Mouse (Mus musculus): ENCODE data around the gene Hbp1.

Hbp1 gene
- long read RNA-seq, experiment 1, transcript Hbp1-202 (11 exons, 3,142 nt) = major isoform, 29 of 45 reads
- long read RNA-seq, experiment 1, partial matches to known transcripts = 9 of 45 reads
- long read RNA-seq, experiment 1, other reads (novel, unspliced or antisense) = 4 of 45 reads
- long read RNA-seq, experiment 2, transcript Hbp1-202 (11 exons, 3,142 nt) = major isoform, 23 of 37 reads
- long read RNA-seq, experiment 2, partial matches to known transcripts = 9 of 37 reads
- long read RNA-seq, experiment 2, other reads (novel, unspliced or antisense) = 3 of 37 reads

- intact Hi-C loops (cut with DNase I) = no loop called here
Measured at GRCm38 (mm10) chr12:31949759-31950658, at the start of gene Hbp1. Hbp1 (minus strand) TSS chr12:31950535.

GRCm38 (mm10) chr12:31998706-31999105 lies 48.4 kb upstream of the Hbp1 start:
- intact Hi-C loops (cut with DNase I) = no loop called here

GRCm38 (mm10) chr12:31997328-31997878 lies 47.1 kb upstream of the Hbp1 start:
- intact Hi-C loops (cut with DNase I) = no loop called here

- intact Hi-C loops (cut with DNase I) = no loop called here
Measured at GRCm38 (mm10) chr12:31996877-31997276, 46.5 kb upstream of the Hbp1 start.

- intact Hi-C loops (cut with DNase I) = no loop called here
Measured at GRCm38 (mm10) chr12:31990575-31990974, 40.2 kb upstream of the Hbp1 start.

GRCm38 (mm10) chr12:31989726-31990125 lies 39.4 kb upstream of the Hbp1 start:
- intact Hi-C loops (cut with DNase I) = no loop called here

GRCm38 (mm10) chr12:31986463-31986862 lies 36.1 kb upstream of the Hbp1 start:
- intact Hi-C loops (cut with DNase I) = no loop called here

- intact Hi-C loops (cut with DNase I) = no loop called here
Measured at GRCm38 (mm10) chr12:31985738-31986137, 35.4 kb upstream of the Hbp1 start.

- intact Hi-C loops (cut with DNase I) = no loop called here
Measured at GRCm38 (mm10) chr12:31984664-31985063, 34.3 kb upstream of the Hbp1 start.

GRCm38 (mm10) chr12:31984206-31984605 lies 33.9 kb upstream of the Hbp1 start:
- intact Hi-C loops (cut with DNase I) = no loop called here

- intact Hi-C loops (cut with DNase I) = no loop called here
Measured at GRCm38 (mm10) chr12:31983769-31984168, 33.4 kb upstream of the Hbp1 start.

GRCm38 (mm10) chr12:31983238-31983637 lies 32.9 kb upstream of the Hbp1 start:
- intact Hi-C loops (cut with DNase I) = no loop called here

- intact Hi-C loops (cut with DNase I) = no loop called here
Measured at GRCm38 (mm10) chr12:31977613-31978195, 27.4 kb upstream of the Hbp1 start.

- intact Hi-C loops (cut with DNase I) = no loop called here
Measured at GRCm38 (mm10) chr12:31976544-31976943, 26.2 kb upstream of the Hbp1 start.

GRCm38 (mm10) chr12:31973473-31974172 lies 23.3 kb upstream of the Hbp1 start:
- intact Hi-C loops (cut with DNase I) = no loop called here

- intact Hi-C loops (cut with DNase I) = no loop called here
Measured at GRCm38 (mm10) chr12:31971547-31971946, 21.2 kb upstream of the Hbp1 start.

GRCm38 (mm10) chr12:31969111-31969510 lies 18.8 kb upstream of the Hbp1 start:
- intact Hi-C loops (cut with DNase I) = no loop called here

- intact Hi-C loops (cut with DNase I) = loop anchor here (1.0 to 2.0 kb wide), 2 partner anchors 177 to 279 kb away; no protein-coding TSS in a partner anchor
Measured at GRCm38 (mm10) chr12:31967536-31967935, 17.2 kb upstream of the Hbp1 start.

- intact Hi-C loops (cut with DNase I) = loop anchor here (2.0 kb wide), 1 partner anchor 280 kb away; no protein-coding TSS in a partner anchor
Measured at GRCm38 (mm10) chr12:31966405-31966804, 16.1 kb upstream of the Hbp1 start.

GRCm38 (mm10) chr12:31965517-31966212 lies 15.3 kb upstream of the Hbp1 start:
- intact Hi-C loops (cut with DNase I) = loop anchor here (2.0 kb wide), 1 partner anchor 281 kb away; no protein-coding TSS in a partner anchor
